ENCODE assay signal across 24 mouse cellular contexts in the genomic region with DNA sequence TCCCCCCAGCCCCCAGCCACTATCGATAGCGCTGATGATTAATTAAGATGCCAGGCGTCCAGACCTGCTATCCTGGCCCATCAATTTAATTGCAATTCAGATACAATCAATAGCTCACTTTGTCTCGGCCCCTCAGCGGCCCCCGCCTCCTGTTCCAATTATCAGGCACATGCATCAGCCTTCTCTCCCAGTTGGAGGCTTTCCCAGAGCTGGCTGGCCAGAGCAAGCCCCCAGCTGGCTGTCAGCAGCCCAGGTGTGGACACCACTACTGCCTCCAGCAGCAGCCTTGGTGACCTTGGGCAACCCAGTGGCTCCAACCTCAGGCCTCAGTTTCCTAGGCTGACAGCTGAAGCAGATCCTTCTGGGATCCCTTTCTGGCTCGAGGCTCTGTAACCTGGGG. TPM values are rescaled to one million over a fixed set of nuclear protein-coding genes. Genes with fewer than 3 reads are reported as not detected.
DNase-seq lines count a peak whose midpoint lies in the region; ATAC-seq and TF ChIP-seq lines count a peak whose summit lies in the region.
"Had no signal": no experiment of that assay in that cellular context is flagged by ENCODE, and none has a peak within 500 bp of the region (broad histone marks: within the 10 kb centered on the region; RNA-seq: fewer than 3 reads in every experiment).

No protein-coding gene starts in this region.

- no peaks in the 10 kb centered on the region for H3K79me2 ChIP-seq in liver, adult 2 months (ENCODE audit: control insufficient read depth, insufficient read depth, low read length)

- peaks cover 47% of the 10 kb centered on the region for H3K36me3 ChIP-seq in forebrain, embryonic 12.5 days (replicated peaks)
- no peaks in the 10 kb centered on the region for H3K36me3 ChIP-seq in forebrain, embryonic 11.5 days (ENCODE audit: control insufficient read depth, insufficient read depth, low read length)
- H3K36me3 ChIP-seq in liver, adult 2 months (ENCODE audit: control insufficient read depth, insufficient read depth, low read length), result peaks cover 12% of the 10 kb centered on the region; the same call in 1 of the 2 replicates
- peaks cover 41% of the 10 kb centered on the region for H3K36me3 ChIP-seq in liver, embryonic 11.5 days (ENCODE audit: control insufficient read depth, insufficient read depth, low read length)
- H3K36me3 ChIP-seq in neural tube, embryonic 13.5 days, result peaks cover 72% of the 10 kb centered on the region
- H3K36me3 ChIP-seq: stomach, embryonic 15.5 days had no signal

- no peaks in the 10 kb centered on the region for H3K9me3 ChIP-seq in forebrain, embryonic 12.5 days
- H3K9me3 ChIP-seq in forebrain, embryonic 11.5 days (ENCODE audit: control insufficient read depth, low read length), result no peaks in the 10 kb centered on the region
- H3K9me3 ChIP-seq in liver, embryonic 11.5 days (ENCODE audit: control insufficient read depth, low read length), result no peaks in the 10 kb centered on the region
- H3K9me3 ChIP-seq in neural tube, embryonic 13.5 days, result 0 out of 2 replicates have a peak, but pooled peaks cover 4% of the 10 kb centered on the region
- H3K9me3 ChIP-seq: megakaryocyte, embryonic 14.5 days; stomach, embryonic 15.5 days had no signal

- no peak for DNase-seq in forebrain, embryonic 11.5 days (ENCODE audit: low spot score)
- DNase-seq in liver, adult 2 months (ENCODE audit: extremely low read depth, low read depth, low spot score), result peak; percentile 58
- no peak for DNase-seq in liver, embryonic 11.5 days (ENCODE audit: low spot score)
- peak; percentile 79 for DNase-seq in brain, embryonic 14.5 days (ENCODE audit: low read depth)
- DNase-seq in cerebellum, adult 9-10 months, result no peak
- DNase-seq: adrenal gland, postnatal 36 days; cerebellum, postnatal 14 days; heart, adult 11 months; layer of hippocampus, adult 9-11 months; liver; thymus, postnatal 14 days had no signal

- H3K4me3 ChIP-seq in forebrain, embryonic 12.5 days (replicated peaks), result no peak overlapping the region
- H3K4me3 ChIP-seq in forebrain, embryonic 11.5 days (ENCODE audit: low read depth, low read length), result no peak overlapping the region
- no peak overlapping the region for H3K4me3 ChIP-seq in liver, adult 2 months (ENCODE audit: insufficient read depth, low read depth, low read length)
- H3K4me3 ChIP-seq in liver, embryonic 11.5 days (ENCODE audit: low read depth, low read length), result no peak overlapping the region
- H3K4me3 ChIP-seq in neural tube, embryonic 13.5 days, result no peak overlapping the region
- H3K4me3 ChIP-seq: erythroblast, embryonic 14.5 days; megakaryocyte, embryonic 14.5 days; stomach, embryonic 15.5 days had no signal

- no peak overlapping the region for H3K4me2 ChIP-seq in forebrain, embryonic 12.5 days
- no peak overlapping the region for H3K4me2 ChIP-seq in forebrain, embryonic 11.5 days (ENCODE audit: low read depth, low read length, severe bottlenecking)
- H3K4me2 ChIP-seq in liver, embryonic 11.5 days, result no peak overlapping the region
- no peak overlapping the region for H3K4me2 ChIP-seq in neural tube, embryonic 13.5 days
- H3K4me2 ChIP-seq: stomach, embryonic 15.5 days had no signal

- H3K4me1 ChIP-seq in forebrain, embryonic 12.5 days, result peaks cover 43% of the 10 kb centered on the region
- H3K4me1 ChIP-seq in forebrain, embryonic 11.5 days (replicated peaks; ENCODE audit: control insufficient read depth, insufficient read depth, low read length), result peaks cover 10% of the 10 kb centered on the region
- H3K4me1 ChIP-seq in liver, adult 2 months (ENCODE audit: control insufficient read depth, insufficient read depth, low read length), result peaks cover 6% of the 10 kb centered on the region
- H3K4me1 ChIP-seq in liver, embryonic 11.5 days (replicated peaks; ENCODE audit: control insufficient read depth, insufficient read depth, low read length), result no peaks in the 10 kb centered on the region
- H3K4me1 ChIP-seq in neural tube, embryonic 13.5 days (replicated peaks), result peaks cover 41% of the 10 kb centered on the region
- H3K4me1 ChIP-seq: stomach, embryonic 15.5 days had no signal

- peak overlapping the region; percentile 43; the same call in 1 of the 2 replicates for H3K27ac ChIP-seq in forebrain, embryonic 12.5 days
- no peak overlapping the region for H3K27ac ChIP-seq in forebrain, embryonic 11.5 days (ENCODE audit: low read depth, low read length)
- no peak overlapping the region for H3K27ac ChIP-seq in liver, adult 2 months (replicated peaks; ENCODE audit: insufficient read depth, low read depth, low read length)
- H3K27ac ChIP-seq in liver, embryonic 11.5 days (ENCODE audit: low read depth, low read length), result no peak overlapping the region
- peak overlapping the region; percentile 57 for H3K27ac ChIP-seq in neural tube, embryonic 13.5 days (replicated peaks)
- H3K27ac ChIP-seq: kidney, postnatal 0 days had no signal

- TF ChIP-seq CTCF in liver, adult 2 months (IDR thresholded peaks at IDR 0.05; ENCODE audit: low read depth, low read length), result no peak
- TF ChIP-seq CTCF in brain, embryonic 14.5 days (IDR thresholded peaks at IDR 0.05; ENCODE audit: borderline replicate concordance, extremely low read depth, insufficient read depth, insufficient read length), result no peak

- H3K9ac ChIP-seq in forebrain, embryonic 12.5 days, result 0 out of 2 replicates have a peak overlapping the region, but pooled peaks have one; percentile 4
- no peak overlapping the region for H3K9ac ChIP-seq in forebrain, embryonic 11.5 days (ENCODE audit: low read length)
- no peak overlapping the region for H3K9ac ChIP-seq in liver, adult 2 months (ENCODE audit: low read depth, low read length)
- no peak overlapping the region for H3K9ac ChIP-seq in liver, embryonic 11.5 days (ENCODE audit: low read depth, low read length)
- 0 out of 2 replicates have a peak overlapping the region, but pooled peaks have one; percentile 3 for H3K9ac ChIP-seq in neural tube, embryonic 13.5 days
- H3K9ac ChIP-seq: stomach, embryonic 15.5 days had no signal

- ATAC-seq in forebrain, embryonic 12.5 days (ENCODE audit: low FRiP score), result no peak
- ATAC-seq in forebrain, embryonic 11.5 days (replicated peaks; ENCODE audit: low FRiP score), result no peak
- no peak for ATAC-seq in liver, embryonic 11.5 days (replicated peaks; ENCODE audit: low FRiP score)
- ATAC-seq in neural tube, embryonic 13.5 days (ENCODE audit: low read depth), result no peak
- ATAC-seq in erythroblast, adult 5-6 weeks (replicated peaks; ENCODE audit: low FRiP score, poor library complexity, severe bottlenecking), result no peak
- ATAC-seq: activated CD4-positive, CD25-positive, alpha-beta regulatory T cell, adult 4 months; lung, postnatal 0 days had no signal

- H3K27me3 ChIP-seq in forebrain, embryonic 12.5 days, result peaks cover 23% of the 10 kb centered on the region; the same call in 1 of the 2 replicates
- peaks cover 3% of the 10 kb centered on the region; the same call in 1 of the 2 replicates for H3K27me3 ChIP-seq in forebrain, embryonic 11.5 days (ENCODE audit: control insufficient read depth, insufficient read depth, low read length)
- H3K27me3 ChIP-seq in liver, adult 2 months (ENCODE audit: control insufficient read depth, insufficient read depth, low read length), result no peaks in the 10 kb centered on the region
- no peaks in the 10 kb centered on the region for H3K27me3 ChIP-seq in liver, embryonic 11.5 days (replicated peaks; ENCODE audit: control insufficient read depth, insufficient read depth, low read length)
- H3K27me3 ChIP-seq in neural tube, embryonic 13.5 days, result peaks cover 50% of the 10 kb centered on the region
- H3K27me3 ChIP-seq: CH12.LX; megakaryocyte, embryonic 14.5 days; stomach, embryonic 15.5 days had no signal

- TF ChIP-seq POLR2A in liver, adult 2 months (IDR thresholded peaks at IDR 0.05; ENCODE audit: extremely low read depth, insufficient read depth, low read length), result no peak
- TF ChIP-seq POLR2A in brain, embryonic 14.5 days (IDR thresholded peaks at IDR 0.05; ENCODE audit: borderline replicate concordance, extremely low read depth, insufficient read depth, insufficient read length, poor library complexity, severe bottlenecking), result no peak

- 33% methylated on average over 7 of the region's 7 CpGs for WGBS in forebrain, embryonic 12.5 days
- 53% methylated on average over 7 of the region's 7 CpGs for WGBS in forebrain, embryonic 11.5 days
- WGBS in liver, adult 2 months, result 36% methylated on average over 7 of the region's 7 CpGs
- 71% methylated on average over 7 of the region's 7 CpGs for WGBS in liver, embryonic 11.5 days
- WGBS in neural tube, embryonic 13.5 days, result 43% methylated on average over 7 of the region's 7 CpGs

RNA-seq across cellular contexts. Expression of a gene that starts 43.3 kb away (rescaled TPM):
- 2.1 and 2.9 TPM in 2 replicates for polyA plus RNA-seq in forebrain, embryonic 12.5 days (2016; fragmentation: Nextera tagmentation; extraction: Ambion mirVana)
- polyA plus RNA-seq in forebrain, embryonic 11.5 days (2014; fragmentation: Nextera tagmentation; extraction: Ambion mirVana), result 1.4 and 1.6 TPM in 2 replicates
- total RNA-seq in liver, adult 2 months (2014; rRNA removed), result not detected in 2 replicates
- not detected in 2 replicates for polyA plus RNA-seq in liver, adult 2 months (2012; rRNA removed)
- polyA plus RNA-seq in liver, embryonic 11.5 days (2014; fragmentation: Nextera tagmentation; extraction: Ambion mirVana), result 1.5 and 2.0 TPM in 2 replicates
- not detected in 2 replicates for polyA plus RNA-seq in brain, embryonic 14.5 days (2012; rRNA removed)
- 1.7 and 2.8 TPM in 2 replicates for polyA plus RNA-seq in neural tube, embryonic 13.5 days (2015; fragmentation: Nextera tagmentation; extraction: Ambion mirVana)
- not detected in 2 replicates for total RNA-seq in erythroblast, adult 5-6 weeks (2015; ENCODE audit: low replicate concordance)
- total RNA-seq in erythroblast, adult 5-6 weeks (2017; ENCODE audit: low replicate concordance), result not detected in 2 replicates
- total RNA-seq: adrenal gland, postnatal 36 days; CH12.LX; hematopoietic stem cell, adult 5-6 weeks; left cerebral cortex, postnatal 10 days had no signal
- polyA plus RNA-seq: erythroblast, embryonic 14.5 days; small intestine, adult 2 months had no signal

Comparison
In these comparisons a context has a peak if more than half of its experiments do, and no peak if none do; other contexts are left out.
1. H3K27ac ChIP-seq: peak in forebrain, embryonic 12.5 days (single experiment) and neural tube, embryonic 13.5 days (single experiment); none in forebrain, embryonic 11.5 days (single experiment), liver, adult 2 months (single experiment) and liver, embryonic 11.5 days (single experiment).
2. H3K9ac ChIP-seq: peak in forebrain, embryonic 12.5 days (single experiment) and neural tube, embryonic 13.5 days (single experiment); none in forebrain, embryonic 11.5 days (single experiment), liver, adult 2 months (single experiment) and liver, embryonic 11.5 days (single experiment).
3. DNase-seq: peak in liver, adult 2 months (single experiment) and brain, embryonic 14.5 days (single experiment); none in forebrain, embryonic 11.5 days (single experiment), liver, embryonic 11.5 days (single experiment) and cerebellum, adult 9-10 months (single experiment).